Mouse (Mus musculus): ENCODE measurements around the gene Dolk. TPM values are rescaled to one million over a fixed set of nuclear protein-coding genes. Genes with fewer than 3 reads are reported as not detected.

Gene Dolk
- polyA plus RNA-seq, 1 experiment from 2014 or later, result 37.4 TPM

GRCm38 (mm10) chr2:30299966-30300365 is 13.8 kb upstream of the Dolk start:
- ATAC-seq (ENCODE audit: low FRiP score), result no peak
- Histone ChIP-seq H3K27me3 (replicated peaks) (no peaks in the 10 kb centered on the region), H3K4me2 (no peak overlapping the region), H3K27ac (replicated peaks) (no peak overlapping the region), H3K4me1 (no peaks in the 10 kb centered on the region), H3K9ac (replicated peaks) (no peak overlapping the region), H3K4me3 (replicated peaks) (no peak overlapping the region), H3K9me3 (replicated peaks) (no peaks in the 10 kb centered on the region), H3K36me3 (peaks cover 70% of the 10 kb centered on the region)
- WGBS, result 93% methylated on average over 5 of the region's 5 CpGs

GRCm38 (mm10) chr2:30299525-30299924 is 13.4 kb upstream of the Dolk start:
- no peak for ATAC-seq (ENCODE audit: low FRiP score)
- Histone ChIP-seq H3K9me3 (replicated peaks) (no peaks in the 10 kb centered on the region), H3K4me3 (replicated peaks) (no peak overlapping the region), H3K27ac (replicated peaks) (no peak overlapping the region), H3K27me3 (replicated peaks) (no peaks in the 10 kb centered on the region), H3K9ac (replicated peaks) (no peak overlapping the region), H3K4me2 (no peak overlapping the region), H3K36me3 (peaks cover 66% of the 10 kb centered on the region), H3K4me1 (no peaks in the 10 kb centered on the region)
- 83% methylated on average over 3 of the region's 3 CpGs for WGBS

GRCm38 (mm10) chr2:30287027-30287373 is 866 bp upstream of the Dolk start:
- no peak for ATAC-seq (ENCODE audit: low FRiP score)
- WGBS, result under 1% methylated on average over 10 of the region's 10 CpGs
- H3K4me1 ChIP-seq, result peaks cover 25% of the 10 kb centered on the region
- H3K27me3 ChIP-seq (replicated peaks), result no peaks in the 10 kb centered on the region
- peaks cover 11% of the 10 kb centered on the region for H3K36me3 ChIP-seq
- H3K9me3 ChIP-seq (replicated peaks), result no peaks in the 10 kb centered on the region
- peak overlapping the region; percentile 96 for H3K4me2 ChIP-seq
- peak overlapping the region; percentile 74; the same call in 1 of the 2 replicates for H3K27ac ChIP-seq (replicated peaks)
- peak overlapping the region; percentile 88 for H3K4me3 ChIP-seq (replicated peaks)
- peak overlapping the region; percentile 83 for H3K9ac ChIP-seq (replicated peaks)

GRCm38 (mm10) chr2:30285416-30286181 is 535 bp downstream of the Dolk start:
- Histone ChIP-seq H3K9ac (replicated peaks) (peak overlapping the region; percentile 79), H3K4me2 (peak overlapping the region; percentile 96), H3K36me3 (peaks cover 11% of the 10 kb centered on the region), H3K4me1 (peaks cover 25% of the 10 kb centered on the region), H3K9me3 (replicated peaks) (no peaks in the 10 kb centered on the region), H3K4me3 (replicated peaks) (peak overlapping the region; percentile 88), H3K27ac (replicated peaks) (peak overlapping the region; percentile 57), H3K27me3 (replicated peaks) (no peaks in the 10 kb centered on the region)
- 16% methylated on average over 38 of the region's 38 CpGs for WGBS
- peak; percentile 72 for ATAC-seq (ENCODE audit: low FRiP score)

GRCm38 (mm10) chr2:30285004-30285403 is 1.1 kb downstream of the Dolk start:
- peaks cover 25% of the 10 kb centered on the region for H3K4me1 ChIP-seq

GRCm38 (mm10) chr2:30283193-30283592 is 2.9 kb downstream of the Dolk start:
- H3K4me2 ChIP-seq, result no peak overlapping the region
- 95% methylated on average over 2 of the region's 2 CpGs for WGBS
- no peak overlapping the region for H3K9ac ChIP-seq (replicated peaks)
- no peaks in the 10 kb centered on the region for H3K9me3 ChIP-seq (replicated peaks)
- H3K27me3 ChIP-seq (replicated peaks), result no peaks in the 10 kb centered on the region
- H3K4me3 ChIP-seq (replicated peaks), result no peak overlapping the region
- peaks cover 23% of the 10 kb centered on the region for H3K4me1 ChIP-seq
- H3K27ac ChIP-seq (replicated peaks), result no peak overlapping the region
- H3K36me3 ChIP-seq, result peaks cover 18% of the 10 kb centered on the region
- ATAC-seq (ENCODE audit: low FRiP score), result no peak

More at GRCm38 (mm10) chr2:30285004-30285403, 1.1 kb downstream of the Dolk start:
- Histone ChIP-seq H3K27me3 (replicated peaks) (no peaks in the 10 kb centered on the region), H3K27ac (replicated peaks) (no peak overlapping the region), H3K36me3 (peaks cover 12% of the 10 kb centered on the region), H3K9ac (replicated peaks) (peak overlapping the region; percentile 79; the same call in 1 of the 2 replicates), H3K4me2 (peak overlapping the region; percentile 96), H3K4me3 (replicated peaks) (peak overlapping the region; percentile 88), H3K9me3 (replicated peaks) (no peaks in the 10 kb centered on the region)
- WGBS, result 91% methylated on average over 5 of the region's 5 CpGs
- ATAC-seq (ENCODE audit: low FRiP score), result no peak

- H3K4me1 ChIP-seq, result peaks cover 10% of the 10 kb centered on the region
- H3K36me3 ChIP-seq, result peaks cover 18% of the 10 kb centered on the region
- no peak overlapping the region for H3K4me3 ChIP-seq (replicated peaks)
- H3K27me3 ChIP-seq (replicated peaks), result no peaks in the 10 kb centered on the region
- no peaks in the 10 kb centered on the region for H3K9me3 ChIP-seq (replicated peaks)
- no peak for ATAC-seq (ENCODE audit: low FRiP score)
- WGBS, result 83% methylated on average over 3 of the region's 3 CpGs
- H3K27ac ChIP-seq (replicated peaks), result no peak overlapping the region
- no peak overlapping the region for H3K4me2 ChIP-seq
- no peak overlapping the region for H3K9ac ChIP-seq (replicated peaks)
These were observed 4.5 kb downstream of the Dolk start for GRCm38 (mm10) chr2:30281651-30282050.

GRCm38 (mm10) chr2:30280743-30281142 is 5.4 kb downstream of the Dolk start, which contains the start of gene Gm28038:
TSS of gene Gm28038 (plus strand) at chr2:30281043.
- WGBS, result 93% methylated on average over 11 of the region's 11 CpGs
- Histone ChIP-seq H3K4me2 (no peak within 1 kb of the TSS), H3K27ac (replicated peaks) (no peak within 1 kb of the TSS), H3K27me3 (replicated peaks) (no peaks in the 10 kb centered on the region), H3K9me3 (replicated peaks) (no peaks in the 10 kb centered on the region), H3K9ac (replicated peaks) (no peak within 1 kb of the TSS), H3K4me3 (replicated peaks) (no peak within 1 kb of the TSS), H3K4me1 (peaks cover 10% of the 10 kb centered on the region), H3K36me3 (peaks cover 18% of the 10 kb centered on the region)
- no peak for ATAC-seq (ENCODE audit: low FRiP score)

GRCm38 (mm10) chr2:30270134-30270533 is 16.0 kb downstream of the Dolk start:
- no peak overlapping the region for H3K9ac ChIP-seq (replicated peaks)
- 53% methylated on average over 1 of the region's 1 CpGs for WGBS
- peak; percentile 73 for ATAC-seq (ENCODE audit: low FRiP score)
- H3K36me3 ChIP-seq, result peaks cover 8% of the 10 kb centered on the region; the same call in 1 of the 2 replicates
- no peak overlapping the region for H3K4me3 ChIP-seq (replicated peaks)
- H3K4me2 ChIP-seq, result no peak overlapping the region
- no peaks in the 10 kb centered on the region for H3K9me3 ChIP-seq (replicated peaks)
- H3K27me3 ChIP-seq (replicated peaks), result no peaks in the 10 kb centered on the region
- H3K4me1 ChIP-seq, result peaks cover 25% of the 10 kb centered on the region
- peak overlapping the region; percentile 33; the same call in 1 of the 2 replicates for H3K27ac ChIP-seq (replicated peaks)

GRCm38 (mm10) chr2:30269241-30269990 is 16.7 kb downstream of the Dolk start:
- ATAC-seq (ENCODE audit: low FRiP score), result no peak

GRCm38 (mm10) chr2:30268371-30268770 is 17.8 kb downstream of the Dolk start:
- Histone ChIP-seq H3K27ac (replicated peaks) (no peak overlapping the region), H3K4me1 (peaks cover 40% of the 10 kb centered on the region), H3K9me3 (replicated peaks) (no peaks in the 10 kb centered on the region), H3K9ac (replicated peaks) (no peak overlapping the region), H3K4me3 (replicated peaks) (no peak overlapping the region), H3K4me2 (no peak overlapping the region), H3K27me3 (replicated peaks) (no peaks in the 10 kb centered on the region), H3K36me3 (peaks cover 25% of the 10 kb centered on the region)
- ATAC-seq (ENCODE audit: low FRiP score), result no peak
- WGBS, result 52% methylated on average over 4 of the region's 4 CpGs

More at GRCm38 (mm10) chr2:30269241-30269990, 16.7 kb downstream of the Dolk start:
- Histone ChIP-seq H3K4me3 (replicated peaks) (no peak overlapping the region), H3K4me1 (peaks cover 31% of the 10 kb centered on the region), H3K27me3 (replicated peaks) (no peaks in the 10 kb centered on the region), H3K9ac (replicated peaks) (no peak overlapping the region), H3K27ac (replicated peaks) (peak overlapping the region; percentile 33), H3K4me2 (no peak overlapping the region), H3K36me3 (peaks cover 15% of the 10 kb centered on the region), H3K9me3 (replicated peaks) (no peaks in the 10 kb centered on the region)
- WGBS, result 91% methylated on average over 17 of the region's 17 CpGs

GRCm38 (mm10) chr2:30267466-30267865 is 18.7 kb downstream of the Dolk start:
- WGBS, result 94% methylated on average over 2 of the region's 2 CpGs
- H3K27me3 ChIP-seq (replicated peaks), result no peaks in the 10 kb centered on the region
- no peak overlapping the region for H3K9ac ChIP-seq (replicated peaks)
- peaks cover 47% of the 10 kb centered on the region for H3K4me1 ChIP-seq
- no peak overlapping the region for H3K4me3 ChIP-seq (replicated peaks)
- no peak for ATAC-seq (ENCODE audit: low FRiP score)
- H3K36me3 ChIP-seq, result peaks cover 30% of the 10 kb centered on the region
- no peaks in the 10 kb centered on the region for H3K9me3 ChIP-seq (replicated peaks)
- no peak overlapping the region for H3K4me2 ChIP-seq
- H3K27ac ChIP-seq (replicated peaks), result no peak overlapping the region
